21 mouse cellular contexts compared by ENCODE assay signal in the genomic region with DNA sequence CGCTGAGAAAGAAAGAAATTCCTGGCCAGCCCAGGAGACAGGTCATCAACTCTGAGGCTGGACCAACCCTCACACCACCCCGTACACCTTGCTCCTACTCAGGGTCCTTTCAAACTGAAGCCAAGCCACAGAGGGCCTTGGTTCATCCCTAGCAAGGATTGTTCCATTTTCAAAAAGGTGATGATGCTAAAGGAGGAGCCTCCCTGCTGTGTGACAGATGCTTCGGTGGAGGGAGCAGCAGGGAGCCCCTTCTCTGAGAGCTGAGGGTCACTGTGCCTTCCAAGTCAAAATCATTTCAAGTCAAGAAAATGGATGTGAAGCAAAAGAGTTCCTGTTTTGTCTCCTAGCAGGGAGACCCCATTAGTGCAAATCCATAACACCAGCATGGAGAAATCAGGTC. TPM values are rescaled to one million over a fixed set of nuclear protein-coding genes. Genes with fewer than 3 reads are reported as not detected.
DNase-seq lines count a peak whose midpoint lies in the region; ATAC-seq and TF ChIP-seq lines count a peak whose summit lies in the region.
"Had no signal": no experiment of that assay in that cellular context is flagged by ENCODE, and none has a peak within 500 bp of the region (broad histone marks: within the 10 kb centered on the region; RNA-seq: fewer than 3 reads in every experiment).

No protein-coding gene starts in this region.

- DNase-seq in hindbrain, embryonic 10.5 days (ENCODE audit: low spot score) = peak; percentile 24
- no peak for DNase-seq in hindbrain, postnatal 0 days (ENCODE audit: low spot score)
- DNase-seq in cerebellum, adult 11-12 months = peak; percentile 89
- DNase-seq in cerebellum, postnatal 10 days = peak; percentile 64 to 78
- no peak for DNase-seq in kidney, adult 2 months
- DNase-seq in thymus, postnatal 0 days (ENCODE audit: low spot score) = no peak
- no peak for DNase-seq in gastrocnemius, postnatal 10 days
- DNase-seq: adrenal gland, postnatal 36 days; heart, postnatal 14 days; kidney, adult 8-10 months; kidney, postnatal 14 days; lung, adult 2 months; thymus, postnatal 25 days had no signal

- no peaks in the 10 kb centered on the region for H3K9me3 ChIP-seq in hindbrain, embryonic 10.5 days
- no peaks in the 10 kb centered on the region for H3K9me3 ChIP-seq in hindbrain, postnatal 0 days (ENCODE audit: low read length)
- H3K9me3 ChIP-seq in embryonic facial prominence, embryonic 13.5 days = peaks cover 2% of the 10 kb centered on the region; the same call in 1 of the 2 replicates
- H3K9me3 ChIP-seq: heart, embryonic 12.5 days; liver, embryonic 12.5 days had no signal

- no peaks in the 10 kb centered on the region for H3K27me3 ChIP-seq in hindbrain, embryonic 10.5 days (ENCODE audit: insufficient read depth, poor library complexity, severe bottlenecking)
- no peaks in the 10 kb centered on the region; the same call in 1 of the 2 replicates for H3K27me3 ChIP-seq in hindbrain, postnatal 0 days (ENCODE audit: insufficient read depth, low read length)
- H3K27me3 ChIP-seq in embryonic facial prominence, embryonic 13.5 days = no peaks in the 10 kb centered on the region
- no peaks in the 10 kb centered on the region for H3K27me3 ChIP-seq in kidney, adult 2 months (replicated peaks; ENCODE audit: control insufficient read depth, insufficient read depth, low read length)
- H3K27me3 ChIP-seq: liver, embryonic 12.5 days; megakaryocyte, embryonic 14.5 days; neural tube, embryonic 12.5 days had no signal

- H3K36me3 ChIP-seq in hindbrain, embryonic 10.5 days = no peaks in the 10 kb centered on the region
- H3K36me3 ChIP-seq in hindbrain, postnatal 0 days (ENCODE audit: insufficient read depth, low read length) = no peaks in the 10 kb centered on the region
- H3K36me3 ChIP-seq in embryonic facial prominence, embryonic 13.5 days = no peaks in the 10 kb centered on the region
- H3K36me3 ChIP-seq in kidney, adult 2 months (ENCODE audit: control insufficient read depth, insufficient read depth, low read length) = no peaks in the 10 kb centered on the region
- H3K36me3 ChIP-seq: heart, embryonic 12.5 days; liver, embryonic 12.5 days; neural tube, embryonic 12.5 days had no signal

- no peak for ATAC-seq in hindbrain, postnatal 0 days
- no peak for ATAC-seq in embryonic facial prominence, embryonic 13.5 days (ENCODE audit: insufficient number of reproducible peaks, insufficient read depth, low FRiP score, low TSS enrichment, low read depth)
- ATAC-seq: forebrain, embryonic 16.5 days; liver, embryonic 12.5 days had no signal

- no peak overlapping the region for H3K4me3 ChIP-seq in hindbrain, embryonic 10.5 days
- no peak overlapping the region for H3K4me3 ChIP-seq in hindbrain, postnatal 0 days (ENCODE audit: low read length)
- no peak overlapping the region for H3K4me3 ChIP-seq in embryonic facial prominence, embryonic 13.5 days
- H3K4me3 ChIP-seq in kidney, adult 2 months (ENCODE audit: insufficient read depth, low read depth, low read length) = no peak overlapping the region
- H3K4me3 ChIP-seq: heart, embryonic 12.5 days; layer of hippocampus, adult 2 months; liver, embryonic 12.5 days; megakaryocyte, embryonic 14.5 days; neural tube, embryonic 12.5 days had no signal

- TF ChIP-seq POLR2A in kidney, adult 2 months (IDR thresholded peaks at IDR 0.05; ENCODE audit: low read depth, low read length) = no peak

- H3K27ac ChIP-seq in hindbrain, embryonic 10.5 days = peak overlapping the region; percentile 81
- H3K27ac ChIP-seq in hindbrain, postnatal 0 days = no peak overlapping the region
- peak overlapping the region; percentile 83 for H3K27ac ChIP-seq in embryonic facial prominence, embryonic 13.5 days
- no peak overlapping the region for H3K27ac ChIP-seq in kidney, adult 2 months (ENCODE audit: insufficient read depth, low read depth, low read length)
- H3K27ac ChIP-seq: layer of hippocampus, adult 2 months; liver, embryonic 12.5 days; neural tube, embryonic 12.5 days had no signal

- H3K9ac ChIP-seq in hindbrain, postnatal 0 days (replicated peaks; ENCODE audit: low read length) = no peak overlapping the region
- H3K9ac ChIP-seq in embryonic facial prominence, embryonic 13.5 days = no peak overlapping the region
- H3K9ac ChIP-seq: heart, embryonic 12.5 days; liver, embryonic 12.5 days; neural tube, embryonic 12.5 days had no signal

- no peak overlapping the region for H3K4me2 ChIP-seq in hindbrain, postnatal 0 days (ENCODE audit: low read depth, low read length)
- H3K4me2 ChIP-seq in embryonic facial prominence, embryonic 13.5 days = no peak overlapping the region
- H3K4me2 ChIP-seq: heart, embryonic 12.5 days; liver, embryonic 12.5 days; neural tube, embryonic 12.5 days had no signal

- peaks cover 32% of the 10 kb centered on the region for H3K4me1 ChIP-seq in hindbrain, embryonic 10.5 days (replicated peaks)
- H3K4me1 ChIP-seq in hindbrain, postnatal 0 days (ENCODE audit: insufficient read depth, low read length) = no peaks in the 10 kb centered on the region
- peaks cover 22% of the 10 kb centered on the region for H3K4me1 ChIP-seq in embryonic facial prominence, embryonic 13.5 days
- H3K4me1 ChIP-seq in kidney, adult 2 months (ENCODE audit: control insufficient read depth, insufficient read depth, low read length) = no peaks in the 10 kb centered on the region
- H3K4me1 ChIP-seq: heart, embryonic 12.5 days; liver, embryonic 12.5 days; megakaryocyte, embryonic 14.5 days had no signal

- 35% methylated on average over 3 of the region's 3 CpGs for WGBS in hindbrain, embryonic 10.5 days
- 29% methylated on average over 3 of the region's 3 CpGs for WGBS in hindbrain, postnatal 0 days
- WGBS in embryonic facial prominence, embryonic 13.5 days = 29% methylated on average over 3 of the region's 3 CpGs
- 68% methylated on average over 3 of the region's 3 CpGs for WGBS in kidney, adult 2 months

- TF ChIP-seq CTCF in hindbrain, postnatal 0 days (IDR thresholded peaks at IDR 0.05; ENCODE audit: low read depth) = no peak
- TF ChIP-seq CTCF in kidney, adult 2 months (conservative IDR thresholded peaks at IDR 0.05; ENCODE audit: insufficient read depth, insufficient read length, low read depth, low read length) = no peak

RNA-seq across cellular contexts. Expression of a gene that starts 23.2 kb away (rescaled TPM):
- polyA plus RNA-seq in hindbrain, embryonic 10.5 days (2016; fragmentation: Nextera tagmentation; extraction: Ambion mirVana) = 5.4 and 10.3 TPM in 2 replicates
- total RNA-seq in hindbrain, postnatal 0 days (2014; rRNA removed) = 101 and 118 TPM in 2 replicates
- polyA plus RNA-seq in hindbrain, postnatal 0 days (2015; fragmentation: Nextera tagmentation; extraction: Ambion mirVana) = 72.1 and 80.3 TPM in 2 replicates
- 12.0 and 13.1 TPM in 2 replicates for polyA plus RNA-seq in embryonic facial prominence, embryonic 13.5 days (2015; fragmentation: Nextera tagmentation; extraction: Ambion mirVana)
- polyA plus RNA-seq in kidney, adult 2 months (2012; rRNA removed) = 0.19 TPM in 2 replicates
- 1.1 and 1.3 TPM in 2 replicates for polyA plus RNA-seq in thymus, postnatal 0 days (2015; fragmentation: Nextera tagmentation; extraction: Ambion mirVana)
- total RNA-seq in gastrocnemius, postnatal 10 days (2021) = under 1 TPM; 0.84 to 0.85 TPM
- total RNA-seq: granulocyte monocyte progenitor cell, adult 5-6 weeks had no signal

Comparison
In these comparisons a context has a peak if more than half of its experiments do, and no peak if none do; other contexts are left out.
1. DNase-seq: peak in hindbrain, embryonic 10.5 days (single experiment), cerebellum, adult 11-12 months (single experiment) and cerebellum, postnatal 10 days (2 of 2); none in hindbrain, postnatal 0 days (single experiment), kidney, adult 2 months (single experiment), thymus, postnatal 0 days (single experiment) and gastrocnemius, postnatal 10 days (single experiment).
2. H3K27ac ChIP-seq: peak in hindbrain, embryonic 10.5 days (single experiment) and embryonic facial prominence, embryonic 13.5 days (single experiment); none in hindbrain, postnatal 0 days (single experiment) and kidney, adult 2 months (single experiment).